Mouse (Mus musculus) WW6 (cell line): ENCODE measurements around the gene Ttll3.

Experiments used
- DNase-seq: peaks from one replicate; pipeline ENCODE4 v3.0.0-alpha.2; 2013; ENCODE audit warnings: low read depth, low spot score

The Ttll3 gene

DNA sequence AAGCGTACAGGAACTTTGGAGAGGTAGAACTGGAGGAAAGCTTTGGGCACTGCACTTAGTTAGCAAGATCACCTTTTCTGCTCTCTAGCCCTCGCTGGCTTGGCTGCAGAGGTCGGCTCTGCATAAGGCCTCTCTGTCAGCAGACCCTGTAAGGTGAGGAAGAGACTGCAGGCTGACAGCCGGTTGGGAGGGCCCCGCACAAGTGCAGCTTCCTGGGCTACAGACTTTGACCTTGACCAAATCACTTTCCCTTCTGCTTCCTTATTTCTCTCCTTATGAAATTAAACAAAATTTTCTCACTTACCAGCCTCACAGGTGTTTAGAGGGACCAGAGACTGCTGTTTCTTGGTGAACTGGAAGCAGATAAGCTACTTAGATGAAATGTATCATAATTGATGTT is 65.9 kb downstream of the Ttll3 start:
- DNase-seq = no peak

- no peak for DNase-seq
Measured at GRCm38 (mm10) chr6:113457952-113458534, 69.0 kb downstream of the Ttll3 start, which contains the start of gene Il17re. Gene Il17re (plus strand): TSS chr6:113458484.

- no peak for DNase-seq
Measured at GRCm38 (mm10) chr6:113458635-113459034, 69.6 kb downstream of the Ttll3 start.

GRCm38 (mm10) chr6:113464040-113464439 is 75.0 kb downstream of the Ttll3 start:
- no peak for DNase-seq
